Mouse (Mus musculus): ENCODE measurements around the gene Kmt2d.

Kmt2d gene

GRCm38 (mm10) chr15:98859319-98860043, 11.5 kb downstream of the Kmt2d start:
- DNase-seq (ENCODE audit: low read depth in 1 of 2, low spot score in 2 of 2), result no peak

GRCm38 (mm10) chr15:98854214-98854613, 16.8 kb downstream of the Kmt2d start:
- no peak for DNase-seq (ENCODE audit: low read depth in 1 of 2, low spot score in 2 of 2)

DNA sequence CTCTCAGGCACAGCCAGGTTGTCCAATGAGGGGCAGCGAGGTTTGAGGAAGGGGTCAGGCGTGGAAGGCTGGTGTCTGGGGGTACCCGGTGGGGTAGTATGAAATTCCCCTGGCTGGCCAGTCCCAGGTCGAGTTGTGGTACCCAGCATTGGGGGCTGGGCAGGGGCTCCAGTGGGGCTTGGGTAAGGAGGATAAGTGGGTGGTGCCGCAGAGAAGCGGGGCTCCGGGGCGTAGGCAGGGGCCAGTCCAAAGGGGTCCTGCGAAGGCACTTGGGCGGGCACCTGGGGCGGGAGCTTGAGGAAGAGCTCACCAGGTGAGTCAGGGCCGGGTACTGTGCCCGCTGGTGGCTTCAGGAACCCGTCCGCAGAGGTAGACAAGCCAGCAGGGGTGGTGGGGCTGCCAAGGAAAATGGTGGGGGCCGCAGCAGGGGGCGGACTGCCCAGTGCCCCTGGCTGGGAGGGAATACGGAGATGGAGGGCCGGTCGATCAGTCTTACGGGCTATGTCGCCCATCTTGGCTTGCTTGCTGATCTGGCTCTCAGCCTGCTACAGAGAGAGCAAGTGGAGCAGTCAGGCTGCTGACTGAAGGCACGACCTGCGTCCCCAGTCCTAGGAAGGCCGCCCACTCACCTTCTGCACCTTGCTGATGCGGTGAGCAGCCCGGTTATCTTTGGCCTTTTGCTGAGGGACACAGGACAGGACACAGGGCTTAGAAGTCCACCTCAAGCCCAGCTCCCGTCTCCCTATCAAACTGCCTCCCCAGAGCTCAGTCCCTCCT, 17.7 kb downstream of the Kmt2d start:
- DNase-seq (ENCODE audit: low read depth in 1 of 2, low spot score in 2 of 2), result no peak

DNA sequence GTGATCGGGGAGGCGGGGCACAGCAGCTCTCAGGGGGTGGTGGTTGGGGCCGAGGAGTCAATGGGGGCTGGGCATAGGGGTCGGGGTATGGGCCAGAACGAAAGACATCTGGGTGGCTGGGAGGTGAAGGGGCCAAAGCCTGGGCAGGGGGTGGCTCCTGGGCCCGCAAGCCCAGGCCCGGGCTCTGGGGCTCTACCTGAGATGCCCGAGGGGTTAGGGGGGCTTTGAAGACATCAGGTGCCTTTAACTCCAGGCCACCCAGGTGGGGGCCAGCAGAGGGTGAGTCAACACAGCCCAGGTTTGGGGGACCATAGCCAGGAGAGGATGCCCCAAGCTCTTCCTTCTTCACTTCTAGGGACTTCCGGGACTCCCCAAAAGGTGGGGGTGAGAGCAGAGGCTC, 18.3 kb downstream of the Kmt2d start:
- DNase-seq (ENCODE audit: low read depth in 1 of 2, low spot score in 2 of 2), result no peak

GRCm38 (mm10) chr15:98852071-98852470, 18.9 kb downstream of the Kmt2d start:
- no peak for DNase-seq (ENCODE audit: low read depth in 1 of 2, low spot score in 2 of 2)

GRCm38 (mm10) chr15:98851229-98851818, 19.7 kb downstream of the Kmt2d start:
- no peak for DNase-seq (ENCODE audit: low read depth in 1 of 2, low spot score in 2 of 2)

DNA sequence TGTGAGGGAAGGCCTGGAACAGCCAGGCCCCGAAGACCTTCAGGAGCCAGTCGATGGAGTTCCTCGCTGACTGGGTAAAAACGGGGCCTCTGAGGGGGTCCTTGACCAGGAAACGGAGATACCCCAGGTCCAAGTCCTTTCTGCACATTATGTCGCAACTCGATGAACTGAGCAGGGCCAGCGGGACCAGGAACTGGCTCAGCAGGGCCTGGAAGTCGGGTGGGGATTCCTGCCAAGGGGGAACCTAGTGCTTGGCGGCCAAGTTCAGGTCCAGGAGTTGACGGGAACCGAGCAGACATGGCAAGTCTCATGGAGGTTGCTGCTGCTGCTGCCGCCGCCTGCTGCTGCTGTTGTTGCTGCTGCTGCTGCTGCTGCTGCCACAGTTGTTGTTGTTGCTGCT, 20.3 kb downstream of the Kmt2d start:
- DNase-seq (ENCODE audit: low read depth in 1 of 2, low spot score in 2 of 2), result no peak

DNA sequence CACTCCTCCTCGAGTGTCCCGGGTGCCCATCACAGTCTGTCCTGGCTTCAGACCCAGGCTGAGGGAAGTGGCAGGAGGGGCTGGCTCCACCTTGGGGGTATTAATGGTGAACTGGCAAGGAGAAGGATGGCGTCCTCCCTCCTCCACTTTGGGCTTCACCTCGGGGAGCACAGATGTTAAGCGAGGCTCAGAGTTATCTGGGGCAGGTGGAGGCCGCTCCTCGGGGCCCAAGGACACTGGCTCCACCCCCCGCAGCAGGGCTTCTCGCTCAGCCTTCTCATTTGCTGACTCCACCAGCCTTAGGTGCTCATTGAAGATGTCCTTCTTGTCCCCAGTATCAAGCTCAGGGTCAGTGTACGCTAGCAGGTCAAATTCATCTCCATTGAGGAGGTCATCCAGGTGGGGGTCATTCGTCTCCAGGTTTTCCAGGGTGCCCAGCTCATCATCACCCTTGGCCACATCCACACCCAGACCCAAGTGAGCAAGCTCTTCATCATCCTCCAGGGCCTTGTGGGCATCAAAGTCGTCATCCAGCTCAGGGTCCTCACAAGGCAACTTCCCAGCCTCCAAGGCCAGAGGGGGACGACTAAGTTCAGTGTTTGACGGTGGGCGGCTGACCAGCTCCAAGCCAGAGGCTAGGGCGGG, 20.9 kb downstream of the Kmt2d start:
- no peak for DNase-seq (ENCODE audit: low read depth in 1 of 2, low spot score in 2 of 2)

- DNase-seq (ENCODE audit: low read depth in 1 of 2, low spot score in 2 of 2), result no peak
Measured at GRCm38 (mm10) chr15:98849165-98849564, 21.8 kb downstream of the Kmt2d start.

DNA sequence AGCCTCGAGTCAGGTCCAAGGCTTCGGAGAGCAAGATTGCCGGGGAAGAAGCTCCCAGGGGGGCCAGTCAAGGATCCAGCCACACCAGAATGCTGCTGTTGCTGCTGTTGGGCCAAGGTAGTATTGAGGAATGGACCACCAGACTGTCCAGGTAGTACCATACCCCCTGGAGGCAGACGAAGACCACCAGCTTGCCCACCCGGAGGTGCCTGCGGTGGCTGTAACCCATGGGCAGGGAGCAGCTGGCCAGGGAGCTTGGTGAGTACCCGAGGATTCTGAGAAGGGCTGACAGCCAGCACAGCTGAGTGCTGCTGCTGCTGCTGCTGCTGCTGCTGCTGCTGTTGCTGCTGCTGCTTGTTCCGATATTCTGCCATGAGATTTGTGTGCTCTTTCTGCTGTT, 24.9 kb downstream of the Kmt2d start:
- DNase-seq (ENCODE audit: low read depth in 1 of 2, low spot score in 2 of 2), result no peak

GRCm38 (mm10) chr15:98845149-98845548, 25.9 kb downstream of the Kmt2d start:
- no peak for DNase-seq (ENCODE audit: low read depth in 1 of 2, low spot score in 2 of 2)

- DNase-seq (ENCODE audit: low read depth in 1 of 2, low spot score in 2 of 2), result no peak
Measured at GRCm38 (mm10) chr15:98843595-98844223, 27.3 kb downstream of the Kmt2d start.

DNA sequence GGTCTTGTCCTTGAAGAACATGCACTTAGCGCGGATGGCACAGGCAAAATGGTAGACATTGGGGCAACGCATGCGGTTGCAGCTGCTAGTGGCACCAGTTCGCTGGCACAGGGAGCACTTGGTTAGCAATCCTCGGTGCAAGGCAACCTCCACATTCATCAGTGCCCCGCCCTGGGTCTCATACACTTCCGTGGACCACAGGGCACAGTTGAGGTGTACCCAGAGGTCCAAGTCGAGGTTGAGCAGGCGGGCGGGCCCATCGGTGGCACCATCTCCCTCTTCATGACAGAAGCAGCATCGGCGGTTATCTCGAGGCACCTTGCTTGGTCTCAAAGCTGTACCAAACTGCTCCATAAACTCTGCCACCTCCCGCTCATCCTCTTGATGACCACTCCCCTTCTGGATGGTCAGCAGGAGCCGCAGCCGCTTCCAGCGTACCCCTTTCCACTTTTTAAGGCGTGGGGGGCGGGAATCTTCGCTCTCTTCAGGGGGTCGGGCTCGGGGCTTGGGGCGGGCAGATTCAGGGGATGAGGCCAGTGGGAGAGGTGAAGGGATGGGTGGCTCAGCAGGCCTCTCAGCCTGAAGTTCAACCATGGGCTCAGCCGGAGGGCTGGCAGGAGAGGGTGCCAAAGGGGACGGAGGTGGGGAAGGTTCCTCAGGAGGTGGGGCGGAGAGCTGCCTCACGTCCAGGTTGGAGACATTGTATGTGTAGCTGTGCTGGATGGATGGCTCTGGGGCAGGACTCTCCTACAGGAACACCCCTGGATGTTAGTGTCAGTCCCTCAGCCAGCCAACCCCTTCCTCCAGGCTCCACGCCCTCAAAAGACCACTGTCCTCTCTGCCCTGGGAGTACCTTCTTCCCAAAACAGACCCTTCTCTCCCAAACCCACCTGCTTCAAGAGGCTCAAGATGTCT, 31.1 kb downstream of the Kmt2d start:
- DNase-seq (ENCODE audit: low read depth in 1 of 2, low spot score in 2 of 2), result no peak

- DNase-seq (ENCODE audit: low read depth in 1 of 2, low spot score in 2 of 2), result no peak
Measured at GRCm38 (mm10) chr15:98839161-98839560, 31.8 kb downstream of the Kmt2d start.

DNA sequence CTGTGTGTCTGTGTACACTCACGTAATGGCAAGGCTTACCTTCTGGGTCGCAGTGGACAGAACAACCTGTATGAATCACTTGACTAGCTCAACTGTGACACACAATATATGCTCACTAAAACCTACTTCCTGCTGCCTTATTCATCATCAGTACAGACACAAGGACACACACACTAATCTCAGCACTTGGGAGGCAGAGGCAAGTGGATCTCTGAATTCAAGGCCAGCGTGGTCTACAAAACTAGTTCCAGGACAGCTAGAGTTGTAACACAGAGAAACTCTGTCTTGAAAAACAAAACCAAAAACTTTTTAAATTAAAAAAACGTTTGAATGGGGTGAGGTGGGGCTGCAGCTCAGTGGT, 33.3 kb downstream of the Kmt2d start:
- DNase-seq (ENCODE audit: low read depth in 1 of 2, low spot score in 2 of 2), result no peak

DNA sequence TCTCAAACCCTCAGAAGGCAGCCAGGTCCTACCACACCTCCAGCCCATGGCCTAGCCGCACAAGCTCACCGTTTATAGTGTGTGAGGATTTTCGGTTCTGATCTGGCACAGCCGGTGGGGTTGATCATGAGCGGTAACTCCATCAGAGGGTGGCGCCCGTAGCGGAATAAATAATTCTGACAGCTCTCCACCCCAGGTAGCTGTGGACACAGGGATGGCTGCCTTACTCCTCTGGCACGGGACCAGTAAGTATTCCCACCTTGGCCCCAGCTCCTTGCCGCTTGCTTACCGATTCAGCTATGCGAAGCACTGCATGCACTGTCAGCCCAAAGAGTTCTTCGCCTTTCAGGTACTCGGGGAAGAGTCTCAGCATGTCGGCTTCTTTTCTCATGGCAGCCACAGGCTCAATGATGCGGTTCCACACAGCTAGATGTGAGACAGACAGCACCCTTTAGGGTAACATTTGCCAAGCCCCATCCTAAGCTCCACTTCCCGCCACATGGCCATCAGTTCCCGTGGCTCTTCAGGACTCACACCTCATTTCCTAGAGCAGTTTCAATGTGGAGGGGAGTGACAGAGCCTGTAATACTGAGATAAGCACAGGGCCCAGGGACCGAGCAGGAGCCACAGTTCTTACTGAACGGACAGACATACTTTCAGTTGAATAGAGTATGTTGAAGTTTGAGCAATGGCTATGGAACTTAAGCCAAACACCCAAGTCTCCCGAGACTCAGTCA, 33.8 kb downstream of the Kmt2d start:
- no peak for DNase-seq (ENCODE audit: low read depth in 1 of 2, low spot score in 2 of 2)

- no peak for DNase-seq (ENCODE audit: low read depth in 1 of 2, low spot score in 2 of 2)
Measured at GRCm38 (mm10) chr15:98835291-98835690, 35.7 kb downstream of the Kmt2d start.

- DNase-seq (ENCODE audit: low read depth in 1 of 2, low spot score in 2 of 2), result no peak
Measured at GRCm38 (mm10) chr15:98834059-98834458, 36.9 kb downstream of the Kmt2d start.

- no peak for DNase-seq (ENCODE audit: low read depth in 1 of 2, low spot score in 2 of 2)
Measured at GRCm38 (mm10) chr15:98833281-98833680, 37.7 kb downstream of the Kmt2d start.
